Mouse (Mus musculus): ENCODE data around the gene Pbx1. TPM values are rescaled to one million over a fixed set of nuclear protein-coding genes. Genes with fewer than 3 reads are reported as not detected.

Gene Pbx1
- polyA plus RNA-seq, 1 experiment, result 12.2 TPM

GRCm38 (mm10) chr1:168221071-168221521, 211.0 kb downstream of the Pbx1 start:
- 53% methylated on average over 14 of the region's 14 CpGs for WGBS

GRCm38 (mm10) chr1:168215896-168216747, 215.9 kb downstream of the Pbx1 start:
- 82% methylated on average over 17 of the region's 17 CpGs for WGBS
- no peaks in the 10 kb centered on the region for H3K4me1 ChIP-seq (ENCODE audit: control insufficient read depth, insufficient read depth, low read length)
- no peak for TF ChIP-seq POLR2A (IDR thresholded peaks at IDR 0.05; ENCODE audit: borderline replicate concordance, control insufficient read depth, low read depth, low read length)
- TF ChIP-seq CTCF (IDR thresholded peaks at IDR 0.05; ENCODE audit: control insufficient read depth, insufficient read depth, low read length), result no peak
- H3K4me3 ChIP-seq (replicated peaks; ENCODE audit: control insufficient read depth, low read depth, low read length), result no peak overlapping the region
- H3K27ac ChIP-seq (ENCODE audit: control insufficient read depth, insufficient read depth, low read depth, low read length, poor library complexity), result no peak overlapping the region

More at GRCm38 (mm10) chr1:168221071-168221521, 211.0 kb downstream of the Pbx1 start:
- H3K27ac ChIP-seq (ENCODE audit: control insufficient read depth, insufficient read depth, low read depth, low read length, poor library complexity), result no peak overlapping the region
- no peaks in the 10 kb centered on the region; the same call in 1 of the 2 replicates for H3K4me1 ChIP-seq (ENCODE audit: control insufficient read depth, insufficient read depth, low read length)
- TF ChIP-seq POLR2A (IDR thresholded peaks at IDR 0.05; ENCODE audit: borderline replicate concordance, control insufficient read depth, low read depth, low read length) (no peak), CTCF (IDR thresholded peaks at IDR 0.05; ENCODE audit: control insufficient read depth, insufficient read depth, low read length) (no peak)
- no peak overlapping the region for H3K4me3 ChIP-seq (replicated peaks; ENCODE audit: control insufficient read depth, low read depth, low read length)

DNA sequence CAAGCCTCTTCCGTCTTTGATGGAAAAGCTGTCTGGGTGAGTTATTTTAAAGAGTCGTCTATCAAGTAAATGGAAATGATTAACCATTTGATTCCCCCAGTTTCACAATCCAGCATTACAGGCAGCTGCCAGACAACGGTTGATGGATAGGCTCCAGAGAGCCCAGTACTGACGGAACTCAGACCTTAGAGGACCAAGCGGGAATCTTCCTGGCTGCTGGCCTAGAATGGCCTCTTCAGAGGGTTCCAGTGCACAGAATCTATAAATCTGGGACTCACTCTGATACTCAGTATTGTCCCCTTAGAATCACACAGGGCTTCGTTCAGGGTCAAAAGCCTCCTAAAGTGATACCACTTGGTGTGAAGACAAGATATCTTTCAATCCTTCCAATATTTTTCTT, 216.6 kb downstream of the Pbx1 start:
- 80% methylated on average over 6 of the region's 6 CpGs for WGBS

DNA sequence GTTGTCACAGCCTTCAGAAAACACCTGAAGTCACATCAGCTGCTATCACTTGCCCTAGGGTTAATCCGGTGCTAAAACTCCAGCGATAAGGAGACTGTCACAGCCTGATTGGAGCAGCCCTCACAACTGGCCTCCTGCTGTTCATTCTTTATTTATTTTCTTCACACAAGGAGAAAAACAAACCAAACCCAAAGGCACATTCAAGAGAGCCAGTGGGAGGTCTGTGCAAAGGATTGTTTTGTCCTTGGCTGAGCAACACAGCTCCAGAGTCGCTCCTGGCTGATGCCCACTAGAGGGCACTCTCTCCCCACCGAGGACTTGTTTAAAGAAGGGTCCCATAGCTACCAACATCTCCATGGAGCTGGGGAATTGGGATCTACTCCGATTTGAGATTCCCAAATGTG, 218.0 kb downstream of the Pbx1 start:
- no peaks in the 10 kb centered on the region for H3K4me1 ChIP-seq (ENCODE audit: control insufficient read depth, insufficient read depth, low read length)
- no peak overlapping the region for H3K4me3 ChIP-seq (replicated peaks; ENCODE audit: control insufficient read depth, low read depth, low read length)
- 29% methylated on average over 5 of the region's 5 CpGs for WGBS
- no peak overlapping the region for H3K27ac ChIP-seq (ENCODE audit: control insufficient read depth, insufficient read depth, low read depth, low read length, poor library complexity)
- TF ChIP-seq CTCF (IDR thresholded peaks at IDR 0.05; ENCODE audit: control insufficient read depth, insufficient read depth, low read length), result peak; percentile 86
- TF ChIP-seq POLR2A (IDR thresholded peaks at IDR 0.05; ENCODE audit: borderline replicate concordance, control insufficient read depth, low read depth, low read length), result no peak

More for the DNA sequence above, 216.6 kb downstream of the Pbx1 start:
- Histone ChIP-seq H3K27ac (ENCODE audit: control insufficient read depth, insufficient read depth, low read depth, low read length, poor library complexity) (no peak overlapping the region), H3K4me3 (replicated peaks; ENCODE audit: control insufficient read depth, low read depth, low read length) (no peak overlapping the region), H3K4me1 (ENCODE audit: control insufficient read depth, insufficient read depth, low read length) (no peaks in the 10 kb centered on the region)
- TF ChIP-seq CTCF (IDR thresholded peaks at IDR 0.05; ENCODE audit: control insufficient read depth, insufficient read depth, low read length) (no peak), POLR2A (IDR thresholded peaks at IDR 0.05; ENCODE audit: borderline replicate concordance, control insufficient read depth, low read depth, low read length) (no peak)

DNA sequence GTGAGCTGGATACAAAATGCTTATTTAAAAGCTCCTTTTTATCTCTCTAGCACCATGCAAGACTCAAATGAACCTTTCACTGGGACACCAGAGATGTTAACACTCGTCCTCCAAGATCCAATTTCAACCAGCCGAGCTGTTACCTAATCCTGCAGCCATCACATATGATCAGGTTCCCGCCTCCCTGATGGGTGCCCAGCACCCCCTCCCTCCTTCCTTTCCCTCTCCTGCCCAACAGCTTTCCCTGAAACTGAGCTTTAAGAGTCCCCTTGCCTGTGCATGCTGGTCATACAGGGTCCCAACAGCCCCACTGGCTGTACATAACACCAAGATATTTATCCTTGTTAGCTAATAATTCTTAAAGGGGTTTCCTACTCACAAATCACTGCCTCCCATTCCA, 218.5 kb downstream of the Pbx1 start:
- no peak for TF ChIP-seq CTCF (IDR thresholded peaks at IDR 0.05; ENCODE audit: control insufficient read depth, insufficient read depth, low read length)
- no peak for TF ChIP-seq POLR2A (IDR thresholded peaks at IDR 0.05; ENCODE audit: borderline replicate concordance, control insufficient read depth, low read depth, low read length)
- no peak overlapping the region for H3K4me3 ChIP-seq (replicated peaks; ENCODE audit: control insufficient read depth, low read depth, low read length)
- no peak overlapping the region for H3K27ac ChIP-seq (ENCODE audit: control insufficient read depth, insufficient read depth, low read depth, low read length, poor library complexity)
- no peaks in the 10 kb centered on the region for H3K4me1 ChIP-seq (ENCODE audit: control insufficient read depth, insufficient read depth, low read length)
- WGBS, result 64% methylated on average over 3 of the region's 3 CpGs

GRCm38 (mm10) chr1:168210401-168210800, 221.7 kb downstream of the Pbx1 start:
- Histone ChIP-seq H3K4me3 (replicated peaks; ENCODE audit: control insufficient read depth, low read depth, low read length) (no peak overlapping the region), H3K27ac (ENCODE audit: control insufficient read depth, insufficient read depth, low read depth, low read length, poor library complexity) (no peak overlapping the region), H3K4me1 (ENCODE audit: control insufficient read depth, insufficient read depth, low read length) (no peaks in the 10 kb centered on the region)
- WGBS, result 73% methylated on average over 5 of the region's 5 CpGs
- TF ChIP-seq POLR2A (IDR thresholded peaks at IDR 0.05; ENCODE audit: borderline replicate concordance, control insufficient read depth, low read depth, low read length) (no peak), CTCF (IDR thresholded peaks at IDR 0.05; ENCODE audit: control insufficient read depth, insufficient read depth, low read length) (no peak)

DNA sequence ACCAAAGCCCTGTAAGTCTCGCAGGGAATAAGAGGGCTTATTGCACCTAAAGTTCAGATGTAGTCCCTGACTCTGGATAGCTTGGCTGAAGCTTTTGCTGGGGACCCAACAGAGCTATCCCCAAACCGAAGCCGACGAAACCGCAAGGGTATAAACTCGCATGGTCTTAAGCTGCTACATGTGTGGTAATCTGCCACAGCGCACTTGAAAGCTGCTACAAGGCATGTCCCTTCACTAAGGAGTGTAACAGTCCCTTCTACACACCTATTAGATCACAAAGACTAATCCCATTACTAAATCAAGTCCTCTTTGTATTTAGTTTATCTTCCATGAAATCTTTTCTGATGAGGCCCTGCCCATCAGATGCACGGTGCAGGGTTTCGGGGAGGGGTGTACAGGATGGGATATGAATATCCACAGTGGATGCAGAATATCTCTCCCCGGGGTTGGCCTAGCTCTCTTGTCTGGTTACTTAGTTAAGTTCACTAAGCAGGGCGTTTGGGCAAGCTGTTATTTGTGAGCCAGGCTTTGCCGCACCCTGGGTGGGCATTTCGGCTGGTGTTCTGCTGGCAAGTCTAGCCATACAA, 231.4 kb downstream of the Pbx1 start:
- WGBS, result 90% methylated on average over 13 of the region's 13 CpGs
- no peak for TF ChIP-seq CTCF (IDR thresholded peaks at IDR 0.05; ENCODE audit: control insufficient read depth, insufficient read depth, low read length)
- TF ChIP-seq POLR2A (IDR thresholded peaks at IDR 0.05; ENCODE audit: borderline replicate concordance, control insufficient read depth, low read depth, low read length), result no peak
- no peak overlapping the region for H3K27ac ChIP-seq (ENCODE audit: control insufficient read depth, insufficient read depth, low read depth, low read length, poor library complexity)

GRCm38 (mm10) chr1:168198276-168198675, 233.8 kb downstream of the Pbx1 start:
- no peak for TF ChIP-seq CTCF (IDR thresholded peaks at IDR 0.05; ENCODE audit: control insufficient read depth, insufficient read depth, low read length)
- TF ChIP-seq POLR2A (IDR thresholded peaks at IDR 0.05; ENCODE audit: borderline replicate concordance, control insufficient read depth, low read depth, low read length), result no peak
- Histone ChIP-seq H3K4me3 (replicated peaks; ENCODE audit: control insufficient read depth, low read depth, low read length) (no peak overlapping the region), H3K4me1 (ENCODE audit: control insufficient read depth, insufficient read depth, low read length) (no peaks in the 10 kb centered on the region), H3K27ac (ENCODE audit: control insufficient read depth, insufficient read depth, low read depth, low read length, poor library complexity) (no peak overlapping the region)
- WGBS, result 81% methylated on average over 5 of the region's 5 CpGs

More for the DNA sequence above, 231.4 kb downstream of the Pbx1 start:
- no peaks in the 10 kb centered on the region for H3K4me1 ChIP-seq (ENCODE audit: control insufficient read depth, insufficient read depth, low read length)
- no peak overlapping the region for H3K4me3 ChIP-seq (replicated peaks; ENCODE audit: control insufficient read depth, low read depth, low read length)
